8 mouse cellular contexts compared by ENCODE assay signal in genomic region chr4:97777706-97778176, GRCm38 (mm10). TPM values are rescaled to one million over a fixed set of nuclear protein-coding genes. Genes with fewer than 3 reads are reported as not detected.
DNase-seq lines count a peak whose midpoint lies in the region; ATAC-seq and TF ChIP-seq lines count a peak whose summit lies in the region.

Gene E130114P18Rik, minus strand, starts transcription at chr4:97778078.

- no peaks in the 10 kb centered on the region for H3K9me3 ChIP-seq in hindbrain, embryonic 11.5 days (ENCODE audit: control insufficient read depth, low read length)

- H3K27ac ChIP-seq in hindbrain, embryonic 11.5 days (ENCODE audit: low read depth, low read length) = peak within 1 kb of the TSS; percentile 73
- H3K27ac ChIP-seq in macrophage = no peak within 1 kb of the TSS

- in situ Hi-C loops in Patski (cut with MboI; ENCODE audit: low pct_unique_long_range_greater_than_20kb) = loop anchor here (10.0 kb wide), 1 partner anchor 327 kb away; no protein-coding TSS in a partner anchor

- H3K4me1 ChIP-seq in hindbrain, embryonic 11.5 days (replicated peaks; ENCODE audit: control insufficient read depth, insufficient read depth, low read length) = no peaks in the 10 kb centered on the region; the same call in 1 of the 2 replicates

- H3K4me2 ChIP-seq in hindbrain, embryonic 11.5 days (replicated peaks; ENCODE audit: low read depth, low read length) = peak within 1 kb of the TSS; percentile 38

- CTCF ChIA-PET in Patski (lab: Charles Lee) = no interaction called here

- intact Hi-C loops in left cerebral cortex, postnatal 14 days (cut with DNase I) = loop anchor here (5.0 kb wide), 1 partner anchor 330 kb away; no protein-coding TSS in a partner anchor

- no peaks in the 10 kb centered on the region for H3K79me2 ChIP-seq in macrophage (ENCODE audit: inconsistent target)

- no peak for DNase-seq in Patski (ENCODE audit: low read depth, low spot score)
- peak; percentile 61 for DNase-seq in cerebellum, adult 8-10 months
- peak in 1 of 2 experiments; percentile 50 for DNase-seq in frontal cortex, adult 2 months (ENCODE audit: extremely low spot score in 1 of 2, low spot score in 1 of 2)
- DNase-seq in hindbrain, embryonic 11.5 days (ENCODE audit: low spot score) = peak; percentile 78
- peak; percentile 39 to 59 for DNase-seq in left cerebral cortex, postnatal 14 days (ENCODE audit: low spot score in 2 of 2)
- peak; percentile 67 to 76 for DNase-seq in right cerebral cortex, postnatal 10 days (ENCODE audit: low spot score in 2 of 2)
- DNase-seq in urinary bladder, postnatal 4 days (ENCODE audit: low spot score in 2 of 2) = peak; percentile 49 to 65

- no peak for TF ChIP-seq CTCF in Patski (IDR thresholded peaks at IDR 0.05)

- H3K4me3 ChIP-seq in hindbrain, embryonic 11.5 days (ENCODE audit: low read depth, low read length) = peak within 1 kb of the TSS; percentile 94
- peak within 1 kb of the TSS; percentile 36 for H3K4me3 ChIP-seq in macrophage (ENCODE audit: inconsistent target)

- no peaks in the 10 kb centered on the region for H3K27me3 ChIP-seq in Patski
- peaks cover 14% of the 10 kb centered on the region; the same call in 1 of the 2 replicates for H3K27me3 ChIP-seq in hindbrain, embryonic 11.5 days (ENCODE audit: control insufficient read depth, insufficient read depth, low read length)

- H3K36me3 ChIP-seq in hindbrain, embryonic 11.5 days (ENCODE audit: control insufficient read depth, insufficient read depth, low read length) = no peaks in the 10 kb centered on the region
- no peaks in the 10 kb centered on the region for H3K36me3 ChIP-seq in macrophage (ENCODE audit: inconsistent target)

- peak; percentile 20 for ATAC-seq in Patski
- ATAC-seq in hindbrain, embryonic 11.5 days (ENCODE audit: low FRiP score) = peak; percentile 81

- under 1% methylated on average over 32 of the region's 37 CpGs for WGBS in hindbrain, embryonic 11.5 days
- WGBS in macrophage (ENCODE audit: missing documents) = under 1% methylated on average over 30 of the region's 37 CpGs

- peak within 1 kb of the TSS; percentile 97 for H3K9ac ChIP-seq in hindbrain, embryonic 11.5 days (ENCODE audit: low read depth, low read length)

- POLR2A ChIA-PET in Patski (lab: Charles Lee) = interaction anchor here (0.5 to 1.2 kb wide), 5 partner anchors 11 to 897 kb away, joined by 3 to 5 read pairs (median 4); no protein-coding TSS in a partner anchor

RNA-seq across cellular contexts. Expression of gene E130114P18Rik, which starts in this region (rescaled TPM):
- polyA plus RNA-seq in Patski (2021) = 0.09 TPM
- polyA plus RNA-seq in frontal cortex, adult 2 months (2012; rRNA removed) = 14.7 and 22.6 TPM in 2 replicates
- polyA plus RNA-seq in hindbrain, embryonic 11.5 days (2014; fragmentation: Nextera tagmentation; extraction: Ambion mirVana) = 28.5 and 36.5 TPM in 2 replicates
- total RNA-seq in left cerebral cortex, postnatal 14 days (2021) = 1 to 10 TPM; 6.6 to 6.9 TPM
- not detected for total RNA-seq in macrophage (2018; cell fraction: chromatin; rRNA removed)
- total RNA-seq in macrophage (2018; cell fraction: cytosol; rRNA removed) = not detected
- not detected for total RNA-seq in macrophage (2018; cell fraction: nucleus; rRNA removed)
- polyA plus RNA-seq in macrophage (2018) = not detected in 3 replicates

Comparison
In these comparisons a context has a peak if more than half of its experiments do, and no peak if none do; other contexts are left out.
1. RNA of gene E130114P18Rik (polyA plus RNA-seq): 28.5 to 36.5 TPM in hindbrain, embryonic 11.5 days and 14.7 to 22.6 TPM in frontal cortex, adult 2 months; 0.09 TPM in Patski (single experiment) and not detected in macrophage; every median in the first group is over 10 times any median in the second.
2. Peak in ATAC-seq in Patski; RNA of the gene not detected or under 1 TPM.